Mouse (Mus musculus) embryonic stem cell, embryonic (primary cell): ENCODE measurements around the gene Dab2.

ENCODE experiments used
- CTCF ChIA-PET, 4 experiments: fragments of 300-600 bp in 2 of 4; fragments of 350-600 bp in 2 of 4; sonication (Branson Sonifier 250); formaldehyde crosslinking; loops; one replicate each; lab custom pipeline; 2022; ENCODE audit warnings: inconsistent platforms in 2 of 4; lab: Charles Lee
- POLR2A ChIA-PET, 4 experiments: fragments of 300-600 bp in 2 of 4; fragments of 350-600 bp in 2 of 4; sonication (Branson Sonifier 250); formaldehyde crosslinking; loops; one replicate each; lab custom pipeline; 2022; ENCODE audit warnings: antibody characterized with exemption in 4 of 4, inconsistent platforms in 1 of 4; lab: Charles Lee

Gene Dab2

DNA sequence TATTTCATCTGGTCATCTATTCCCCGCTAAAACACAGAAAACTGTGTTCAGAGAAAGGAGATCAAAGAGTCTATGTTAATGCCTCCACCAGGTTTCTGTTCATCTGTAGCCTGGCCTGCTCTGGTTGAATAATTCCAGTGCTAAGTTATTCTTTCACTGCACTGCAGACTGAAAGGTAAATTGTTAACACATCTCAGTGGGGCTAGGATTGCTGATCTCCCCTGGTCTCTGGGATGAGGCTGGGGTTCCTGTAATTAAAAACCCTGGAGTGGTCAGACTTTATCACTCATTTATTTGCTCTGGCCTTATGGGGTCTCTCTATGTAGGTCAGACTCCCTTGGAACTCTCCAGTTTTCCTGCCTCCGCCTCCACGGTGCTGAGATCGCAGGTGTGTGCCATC is 21.7 kb downstream of the Dab2 start:
- ChIA-PET POLR2A (no interaction called here), CTCF (no interaction called here)

DNA sequence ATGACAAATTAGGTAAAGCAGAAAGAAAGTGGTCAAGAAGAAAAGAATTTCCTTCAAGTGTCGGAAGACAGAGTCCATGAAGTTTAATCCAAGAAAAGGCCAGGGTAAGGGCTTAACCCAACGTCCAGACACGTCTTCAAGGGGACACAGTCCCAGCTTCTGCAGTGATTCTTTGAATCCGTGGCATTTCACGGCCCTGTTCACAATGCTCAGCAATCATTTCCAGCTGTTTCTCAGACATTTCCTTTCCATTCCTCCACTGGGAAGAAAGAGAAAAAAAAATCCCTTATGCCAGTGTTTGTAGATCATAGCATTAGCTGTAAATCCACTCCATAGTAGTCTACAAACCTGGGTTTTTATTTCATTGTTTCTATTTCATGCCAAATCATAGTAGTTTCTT is 22.7 kb downstream of the Dab2 start:
- ChIA-PET CTCF (interaction anchor here in 1 of 4 experiments (0.6 kb wide), 1 partner anchor 35 kb away, joined by 5 read pairs; no protein-coding TSS in a partner anchor), POLR2A (no interaction called here)

DNA sequence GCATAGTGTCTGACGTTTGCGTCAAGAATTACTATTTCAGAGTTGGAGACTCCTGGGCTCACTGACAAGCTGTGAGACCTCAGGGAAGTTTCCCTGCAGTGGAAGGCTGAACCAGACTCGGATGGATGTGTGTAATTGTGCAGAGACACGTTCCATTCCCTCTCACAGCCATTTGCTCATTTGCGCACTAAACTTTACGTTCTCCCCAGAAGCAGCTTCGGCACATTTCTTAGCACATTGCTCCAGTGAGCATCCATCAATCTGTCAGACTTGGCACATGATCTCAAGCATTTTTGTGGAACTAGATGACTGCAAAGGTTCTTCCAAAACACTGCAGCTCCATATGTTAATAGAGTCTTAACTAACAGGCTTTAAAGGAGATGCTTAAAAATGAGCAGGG is 24.0 kb downstream of the Dab2 start:
- CTCF ChIA-PET = no interaction called here
- POLR2A ChIA-PET = no interaction called here

DNA sequence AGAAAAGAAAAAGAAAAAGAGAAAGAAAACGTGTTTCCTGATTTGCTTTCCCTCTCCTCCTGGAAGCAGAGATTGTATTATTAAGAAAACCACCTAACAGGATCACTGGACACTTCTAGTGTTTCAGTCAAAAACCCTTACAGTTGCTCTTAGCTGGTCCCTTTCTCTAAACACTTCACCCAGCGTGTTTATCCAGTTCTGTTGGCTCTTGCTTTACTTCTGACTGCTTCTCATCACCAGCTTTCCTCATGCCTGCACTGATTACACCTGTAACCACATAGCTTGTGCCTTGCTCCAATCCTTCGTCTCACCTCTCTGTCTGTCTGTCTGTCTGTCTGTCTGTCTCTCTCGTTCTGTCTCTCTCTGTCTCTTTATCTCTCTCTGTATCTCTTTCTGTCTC is 25.9 kb downstream of the Dab2 start:
- ChIA-PET POLR2A (no interaction called here), CTCF (no interaction called here)

DNA sequence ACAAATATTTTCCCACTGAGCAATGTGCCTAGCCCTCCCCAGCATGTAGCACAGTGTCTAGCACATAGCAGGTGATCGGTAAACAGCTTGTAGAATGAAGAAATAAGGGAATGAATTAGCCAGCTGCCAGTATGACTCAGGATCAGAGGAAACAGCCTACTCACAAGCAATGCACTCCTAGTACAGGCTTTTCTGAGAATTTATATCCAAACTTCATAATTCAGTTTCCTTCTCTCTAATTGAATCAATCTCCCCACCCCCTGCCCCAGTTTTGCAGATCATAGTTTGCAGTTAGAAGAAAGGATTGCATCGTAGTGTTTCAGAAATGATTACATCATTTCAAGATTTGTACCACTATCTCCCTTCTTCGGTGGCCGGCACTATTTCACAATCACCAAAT is 26.4 kb downstream of the Dab2 start:
- POLR2A ChIA-PET = no interaction called here
- CTCF ChIA-PET = no interaction called here

DNA sequence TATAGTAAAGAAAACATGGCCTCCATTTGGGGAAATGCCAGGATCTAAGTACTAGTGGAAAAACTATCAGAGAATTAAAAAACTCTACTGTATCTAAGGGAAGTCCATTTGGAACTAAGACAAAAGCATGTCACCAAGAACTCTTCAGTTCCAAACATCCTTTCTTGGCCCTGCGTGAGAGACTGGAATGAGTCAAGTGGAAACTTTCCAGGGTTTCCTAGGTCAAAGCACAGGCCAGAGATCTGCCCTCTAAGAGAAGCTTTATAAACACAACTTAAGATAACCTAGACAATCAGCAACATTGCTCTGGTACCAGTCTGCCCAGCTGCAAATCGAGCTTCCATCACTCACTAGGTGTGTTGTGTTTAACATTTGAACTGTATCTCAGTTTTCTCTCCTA is 31.8 kb downstream of the Dab2 start:
- CTCF ChIA-PET = no interaction called here
- POLR2A ChIA-PET = interaction anchor here in 1 of 4 experiments (1.8 kb wide), 1 partner anchor 22 kb away, joined by 3 read pairs; no protein-coding TSS in a partner anchor

DNA sequence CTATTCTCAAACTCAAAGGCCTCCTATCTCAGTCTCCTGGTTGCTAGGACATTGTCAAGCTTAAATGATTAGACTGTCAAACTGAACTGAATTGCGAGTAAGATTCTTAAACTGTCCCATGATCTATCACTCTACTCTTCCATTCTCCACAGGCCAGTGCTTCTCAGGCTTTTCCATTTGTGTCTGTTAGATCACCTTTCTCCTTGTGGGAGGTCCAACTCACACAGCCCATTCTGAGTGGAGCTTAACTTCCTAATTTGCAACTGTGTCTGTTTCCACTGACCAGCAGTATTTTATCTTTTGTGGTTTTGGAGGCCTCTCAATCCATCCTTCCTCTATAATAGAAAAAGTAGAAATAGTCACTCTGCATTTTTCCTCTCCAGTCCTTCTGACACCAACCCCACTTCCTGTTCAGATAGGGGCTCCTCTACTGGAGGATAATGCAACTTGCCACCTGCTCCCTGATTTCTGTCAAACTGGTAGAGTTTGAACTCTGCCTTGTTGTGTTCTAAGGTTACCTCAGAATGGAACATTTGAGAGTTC is 35.1 kb downstream of the Dab2 start:
- ChIA-PET CTCF (no interaction called here), POLR2A (no interaction called here)

DNA sequence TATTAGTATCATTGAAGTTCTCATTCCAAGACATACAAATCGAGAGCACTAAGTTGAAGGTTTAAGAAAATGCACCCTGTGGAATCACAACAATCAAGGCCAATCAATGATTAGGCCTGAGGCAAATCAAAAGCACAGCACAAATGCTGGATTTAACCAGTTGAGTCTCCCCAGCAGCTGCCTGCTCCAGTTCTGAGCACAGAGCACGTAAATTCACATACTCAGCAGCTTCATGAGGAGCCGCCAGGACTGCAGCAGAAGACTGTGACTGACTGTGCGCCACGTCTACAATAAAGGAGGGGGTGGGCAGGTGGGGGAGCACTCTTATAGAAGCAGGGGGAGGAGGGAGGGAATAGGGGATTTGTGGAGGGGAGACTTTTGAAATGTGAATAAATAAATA is 40.2 kb downstream of the Dab2 start:
- ChIA-PET CTCF (interaction anchor here in 1 of 4 experiments (0.6 kb wide), 1 partner anchor 989 kb away, joined by 5 read pairs; no protein-coding TSS in a partner anchor), POLR2A (no interaction called here)

DNA sequence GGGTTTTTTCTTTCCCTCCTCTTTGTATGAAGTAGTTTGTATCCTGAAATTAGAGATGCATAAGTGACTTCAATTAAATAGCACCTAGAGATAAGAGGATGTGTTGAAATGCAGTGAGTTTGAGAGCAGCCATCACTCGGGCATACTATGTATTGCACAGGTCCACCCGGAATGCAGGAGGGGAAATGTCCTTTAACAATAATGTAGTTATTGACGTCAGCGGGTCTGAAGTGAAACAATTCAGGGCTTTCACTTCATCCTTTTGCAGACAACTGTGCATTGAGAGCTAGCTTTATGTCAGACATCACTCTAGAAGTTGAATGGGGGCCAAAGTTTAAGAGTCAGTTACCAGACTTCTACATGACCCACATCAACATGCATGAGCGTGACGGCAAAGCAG is 40.8 kb downstream of the Dab2 start:
- ChIA-PET CTCF (interaction anchor here in 1 of 4 experiments (0.6 kb wide), 1 partner anchor 988 kb away, joined by 5 read pairs; no protein-coding TSS in a partner anchor), POLR2A (no interaction called here)

DNA sequence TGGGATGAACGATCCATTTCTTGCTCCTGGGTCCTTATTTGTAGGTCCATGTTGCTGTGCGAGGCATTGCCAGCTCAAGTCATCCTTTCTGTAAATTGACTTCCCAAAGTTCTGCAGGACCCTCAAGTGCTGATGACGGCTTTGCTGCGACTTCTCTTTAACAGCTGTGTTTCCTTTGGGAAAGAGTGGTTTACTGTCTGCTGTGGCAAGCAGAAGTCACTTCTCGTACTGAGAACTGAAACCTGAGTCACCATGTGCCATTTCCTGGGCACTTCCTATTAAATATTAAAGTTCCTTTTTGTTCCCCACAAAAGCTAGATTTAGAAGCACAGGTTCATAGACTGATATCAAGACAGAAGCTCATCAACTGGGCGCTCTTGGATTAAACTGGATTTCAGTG is 41.8 kb downstream of the Dab2 start:
- ChIA-PET CTCF (no interaction called here), POLR2A (no interaction called here)

DNA sequence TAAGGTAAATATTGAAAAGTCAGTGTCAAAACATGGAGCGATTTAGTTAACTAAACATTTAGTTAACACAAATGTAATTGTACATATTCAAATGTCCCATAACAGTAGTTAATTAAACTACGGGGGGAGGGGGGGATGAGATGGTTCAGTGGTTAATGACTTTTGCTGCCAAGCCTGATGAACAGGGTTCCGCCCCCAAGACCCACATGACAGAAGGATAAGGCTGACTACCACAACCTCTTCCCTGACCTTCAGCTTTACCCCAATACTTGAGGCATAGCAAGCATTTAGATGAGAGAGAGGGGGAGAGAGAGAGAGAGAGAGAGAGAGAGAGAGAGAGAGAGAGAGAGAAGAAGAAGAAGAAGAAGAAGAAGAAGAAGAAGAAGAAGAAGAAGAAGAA is 54.3 kb downstream of the Dab2 start:
- ChIA-PET POLR2A (no interaction called here), CTCF (no interaction called here)

DNA sequence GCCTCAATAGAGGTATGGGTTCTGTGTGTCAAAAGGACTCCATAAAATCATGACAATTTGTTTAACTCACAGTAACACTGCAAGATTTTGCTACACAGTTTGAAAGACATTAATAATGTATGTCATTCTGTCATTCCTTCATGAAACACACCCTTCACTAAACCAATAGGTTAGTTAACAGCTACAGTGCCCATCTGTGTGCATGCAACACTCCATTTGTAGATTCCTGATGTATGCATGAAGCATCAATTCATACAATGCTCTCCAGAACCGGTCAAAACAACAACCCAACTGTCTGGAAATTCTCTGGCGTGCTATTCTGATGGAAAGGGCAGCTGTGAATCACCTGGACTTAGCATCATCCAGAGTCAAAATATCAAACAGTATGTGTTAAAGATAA is 60.3 kb downstream of the Dab2 start:
- ChIA-PET CTCF (no interaction called here), POLR2A (no interaction called here)

DNA sequence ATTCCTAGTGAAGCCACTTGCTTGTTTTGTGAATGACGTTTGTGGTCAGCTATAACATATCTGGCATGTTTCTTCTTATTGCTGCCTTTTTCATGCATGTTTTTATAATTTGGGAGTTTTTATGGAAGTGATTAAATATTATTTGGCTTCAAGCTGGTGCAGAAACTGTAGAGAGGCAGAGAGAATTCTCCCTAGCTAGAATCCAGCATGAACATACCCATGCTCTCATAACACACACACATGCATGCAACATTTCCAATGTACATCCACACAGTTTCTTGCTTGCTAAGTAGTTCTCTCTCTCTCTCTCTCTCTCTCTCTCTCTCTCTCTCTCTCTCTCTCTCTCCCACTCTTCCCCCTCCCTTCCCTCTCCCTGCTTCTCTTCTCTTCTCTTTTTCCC is 70.4 kb downstream of the Dab2 start:
- ChIA-PET CTCF (no interaction called here), POLR2A (interaction anchor here in 2 of 4 experiments (0.6 kb wide), 3 partner anchors 18 to 834 kb away, joined by 3 to 8 read pairs (median 3); no protein-coding TSS in a partner anchor)

DNA sequence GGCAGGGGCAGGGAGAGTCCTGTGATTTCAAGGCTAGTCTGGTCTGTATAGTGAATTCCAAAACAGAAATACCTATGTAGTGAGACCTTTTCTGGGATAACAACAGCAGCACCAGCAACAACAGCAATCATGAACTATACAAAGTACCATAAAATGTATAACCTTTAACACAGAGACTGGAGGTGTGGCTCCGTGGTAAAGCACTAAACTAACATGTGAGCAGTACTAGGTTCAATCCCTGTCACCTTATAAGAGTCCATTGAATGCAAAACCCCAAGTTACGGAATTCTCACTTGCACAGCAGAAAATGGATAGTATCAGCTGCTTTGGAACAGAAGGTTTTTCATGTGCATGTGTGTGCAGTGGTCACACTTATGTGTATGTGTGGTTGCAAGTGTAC is 71.9 kb downstream of the Dab2 start:
- POLR2A ChIA-PET = no interaction called here
- CTCF ChIA-PET = no interaction called here

DNA sequence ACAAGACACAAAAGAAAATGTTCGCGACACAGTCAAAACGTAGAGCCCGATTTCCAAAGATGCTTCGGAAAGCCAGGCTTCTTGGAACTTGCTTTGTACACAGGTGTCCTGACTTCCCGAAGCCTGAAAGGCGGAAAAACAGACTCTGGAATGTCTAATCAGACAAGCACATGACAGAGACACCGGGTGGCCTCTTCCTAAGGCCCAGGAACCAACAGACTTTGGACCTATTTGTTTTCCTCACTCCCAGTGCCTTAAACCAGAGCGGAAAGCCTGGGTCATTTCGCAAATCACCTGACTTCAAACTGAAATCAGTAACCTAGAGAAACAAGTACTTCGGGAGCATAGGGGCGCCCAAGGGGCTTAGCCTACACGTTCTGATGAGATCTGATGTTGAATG is 75.4 kb downstream of the Dab2 start:
- ChIA-PET POLR2A (interaction anchor here in 1 of 4 experiments (1.7 kb wide), 1 partner anchor 9 kb away, joined by 3 read pairs; no protein-coding TSS in a partner anchor), CTCF (no interaction called here)

DNA sequence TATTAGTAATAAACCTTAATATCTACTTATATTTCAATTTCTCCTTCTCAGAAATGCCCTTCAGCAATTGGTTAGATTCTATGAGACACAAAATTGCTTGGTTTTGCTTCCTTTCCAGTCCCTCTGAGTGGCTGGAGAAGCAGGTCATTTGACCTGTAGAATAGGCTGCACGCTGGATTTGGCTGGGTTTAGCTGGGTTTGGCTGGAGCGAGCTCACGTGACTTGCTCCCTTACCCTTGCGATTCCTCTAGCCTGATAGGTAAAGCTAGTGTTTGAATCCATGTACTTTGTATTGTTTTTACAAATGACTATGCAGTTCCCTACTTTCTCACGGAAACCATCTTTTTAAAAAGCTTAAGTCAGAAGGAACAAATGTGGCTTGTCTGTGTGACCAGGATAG is 76.4 kb downstream of the Dab2 start:
- CTCF ChIA-PET = no interaction called here
- POLR2A ChIA-PET = interaction anchor here in 2 of 4 experiments (0.7 to 1.7 kb wide), 3 partner anchors 8 to 1134 kb away, joined by 3 read pairs; no protein-coding TSS in a partner anchor

DNA sequence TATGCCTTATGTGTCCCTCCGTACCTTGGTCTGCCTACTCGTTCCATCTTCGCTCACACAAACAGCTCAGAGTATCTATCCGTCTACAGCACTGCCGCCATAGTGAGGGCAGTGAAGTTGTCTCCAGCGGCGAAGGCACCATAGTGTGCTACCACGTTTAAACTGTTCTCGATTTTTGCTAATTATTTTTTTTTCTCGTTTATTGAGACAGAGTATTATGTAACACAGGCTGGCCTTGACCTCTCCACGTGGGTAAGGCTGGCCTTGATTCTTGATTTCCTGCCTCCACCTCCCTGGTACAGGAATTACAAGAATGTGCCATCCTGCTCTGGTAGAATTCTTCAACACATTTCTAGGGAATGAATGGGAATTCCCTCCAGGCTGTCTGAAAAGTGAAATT is 77.2 kb downstream of the Dab2 start:
- POLR2A ChIA-PET = interaction anchor here in 1 of 4 experiments (1.7 kb wide), 1 partner anchor 8 kb away, joined by 3 read pairs; no protein-coding TSS in a partner anchor
- CTCF ChIA-PET = no interaction called here

DNA sequence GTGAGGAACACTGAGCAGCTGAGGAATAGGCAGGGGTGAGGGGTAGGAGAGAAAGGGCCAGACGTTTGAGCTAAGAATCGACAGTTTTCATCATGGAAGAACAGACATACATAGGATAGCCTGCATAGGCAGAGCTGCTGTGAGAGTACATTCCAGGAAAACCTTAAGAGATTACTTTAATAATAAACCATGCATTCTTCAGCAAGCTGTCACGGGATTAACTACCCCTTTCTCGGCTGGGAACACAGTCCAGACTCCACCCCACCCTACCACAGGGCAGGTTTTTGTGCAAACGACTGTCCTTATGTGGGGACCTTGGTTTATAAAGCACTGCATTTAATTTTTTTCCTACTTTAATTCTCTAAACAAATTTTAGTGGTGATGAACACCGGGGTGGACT is 84.4 kb downstream of the Dab2 start:
- CTCF ChIA-PET = interaction anchor here in 1 of 4 experiments (0.7 kb wide), 1 partner anchor 188 kb away, joined by 3 read pairs; no protein-coding TSS in a partner anchor
- POLR2A ChIA-PET = interaction anchor here in 2 of 4 experiments (0.6 to 1.0 kb wide), 3 partner anchors 8 to 53 kb away, joined by 3 to 5 read pairs (median 4); no protein-coding TSS in a partner anchor

DNA sequence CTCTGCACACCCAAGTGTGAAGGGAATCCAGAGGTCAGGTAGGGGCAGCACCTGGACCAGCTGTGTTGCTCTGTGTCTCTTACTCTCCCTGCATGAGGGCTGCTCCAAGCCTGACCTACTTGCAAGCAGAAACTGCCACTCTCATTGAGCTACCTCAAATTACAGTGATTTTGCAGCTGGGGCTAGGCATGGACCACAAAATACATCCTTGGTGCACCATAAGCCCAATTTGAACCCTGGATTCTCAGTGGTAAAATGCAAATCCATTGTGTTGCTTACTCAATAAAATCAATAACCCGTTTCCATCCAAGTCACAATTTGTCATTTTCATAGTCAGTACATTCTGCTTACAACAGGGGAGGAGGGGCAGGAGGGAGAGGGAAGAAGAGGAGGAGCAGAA is 85.7 kb downstream of the Dab2 start:
- POLR2A ChIA-PET = interaction anchor here in 1 of 4 experiments (1.5 kb wide), 1 partner anchor 27 kb away, joined by 4 read pairs; no protein-coding TSS in a partner anchor
- CTCF ChIA-PET = interaction anchor here in 2 of 4 experiments (0.6 to 0.7 kb wide), 2 partner anchors 20 to 51 kb away, joined by 3 to 11 read pairs; no protein-coding TSS in a partner anchor

DNA sequence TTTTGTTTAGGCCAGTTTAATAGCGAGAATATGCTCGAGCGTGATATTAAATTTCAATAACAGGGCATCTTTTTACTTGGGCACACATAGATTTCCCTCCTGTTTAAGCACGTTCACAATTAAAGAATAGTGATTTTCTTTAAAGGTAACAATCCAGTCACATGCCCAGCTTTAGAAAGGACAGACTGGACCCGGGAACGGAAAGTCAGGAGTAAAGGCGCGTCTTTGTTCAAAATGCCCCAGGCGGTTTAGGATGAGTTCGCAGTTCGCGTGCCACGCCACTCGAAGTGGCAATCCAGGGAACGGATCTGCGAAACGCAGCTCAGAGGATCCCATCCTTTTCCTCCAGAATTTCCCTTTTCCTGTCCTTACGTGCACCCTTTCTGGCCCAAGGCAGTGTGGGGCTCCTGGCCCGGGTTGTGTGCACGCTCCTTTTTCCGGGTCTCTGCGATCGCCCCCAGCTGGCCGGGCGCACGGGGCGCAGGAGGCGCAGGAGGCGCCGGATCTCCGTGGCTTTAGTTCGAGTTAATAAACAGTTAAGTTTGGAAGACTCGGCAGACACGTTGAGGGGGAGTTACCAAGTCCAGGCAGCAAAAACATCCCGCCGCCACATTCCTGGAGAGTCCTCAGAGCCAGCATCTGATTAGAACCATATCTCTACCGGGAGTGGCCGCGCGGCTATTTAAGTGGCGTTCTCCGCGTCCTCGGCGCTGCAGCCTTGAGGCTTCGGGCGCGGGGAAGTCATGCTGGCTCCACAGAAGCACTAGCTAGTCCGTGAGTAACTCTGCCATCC is 86.8 kb downstream of the Dab2 start:
- ChIA-PET CTCF (interaction anchor here in 1 of 4 experiments (0.6 kb wide), 1 partner anchor 251 kb away, joined by 3 read pairs; no protein-coding TSS in a partner anchor), POLR2A (interaction anchor here in 2 of 4 experiments (0.6 to 1.5 kb wide), 3 partner anchors 10 to 552 kb away, joined by 3 to 4 read pairs (median 3); no protein-coding TSS in a partner anchor)
